Mouse (Mus musculus) lung, embryonic 16.5 days (tissue): ENCODE measurements around the gene Gm10762. TPM values are rescaled to one million over a fixed set of nuclear protein-coding genes. Genes with fewer than 3 reads are reported as not detected.

Source experiments
- ATAC-seq: fragments of 200-750 bp; cut with Nextera tagmentation; 2 replicates; pipeline ENCODE4 v1.8.0; 2017; ENCODE audit warnings: low read depth, mild to moderate bottlenecking, moderate library complexity
- H3K27ac ChIP-seq: fragments of 300-500 bp; sonication (generic); 2 replicates; pipeline ENCODE4 v1.5.1; 2014; ENCODE audit warnings: mild to moderate bottlenecking, control low read depth, low read length
- H3K27me3 ChIP-seq: fragments of 300-500 bp; sonication (generic); 2 replicates; pipeline ENCODE4 v1.6.1; 2014; ENCODE audit warnings: low read depth, low read length, mixed read lengths; ENCODE audit not compliant: control insufficient read depth, insufficient read depth
- H3K36me3 ChIP-seq: fragments of 300-500 bp; sonication (generic); 2 replicates; pipeline ENCODE4 v1.6.1; 2014; ENCODE audit warnings: low read length; ENCODE audit not compliant: control insufficient read depth, insufficient read depth
- H3K4me1 ChIP-seq: fragments of 300-500 bp; sonication (generic); replicated peaks from 2 replicates; pipeline ENCODE4 v1.6.1; 2014; ENCODE audit warnings: low read length, mixed read lengths; ENCODE audit not compliant: control insufficient read depth, insufficient read depth
- H3K4me2 ChIP-seq: fragments of 300-500 bp; sonication (generic); 2 replicates; pipeline ENCODE4 v1.6.1; 2014; ENCODE audit warnings: low read depth, low read length, control low read depth
- H3K4me3 ChIP-seq: fragments of 300-500 bp; sonication (generic); 2 replicates; pipeline ENCODE4 v1.5.1; 2014; ENCODE audit warnings: mild to moderate bottlenecking, low read length, control low read depth
- H3K9ac ChIP-seq: fragments of 300-500 bp; sonication (generic); 2 replicates; pipeline ENCODE4 v1.6.1; 2014; ENCODE audit warnings: low read length, control low read depth
- H3K9me3 ChIP-seq: fragments of 300-500 bp; sonication (generic); 2 replicates; pipeline ENCODE4 v1.6.1; 2016; ENCODE audit warnings: low read length; ENCODE audit not compliant: control insufficient read depth
- WGBS: fragments of 180-500 bp; shearing (Covaris S2); extraction: QIAGEN DNeasy Blood & Tissue Kit; methylation state at CpG from one replicate; pipeline ENCODE4 v1.1.7; 2014; 5-methylcytosine and 5-hydroxymethylcytosine counted together
- polyA plus RNA-seq: library from polyadenylated mRNA; unstranded; fragments of >200 nt; fragmentation: Nextera tagmentation; extraction: Ambion mirVana; gene quantifications from 2 replicates; pipeline ENCODE4 v1.2.1, GENCODE M21; 2015

Gene Gm10762
- polyA plus RNA-seq, 1 experiment from 2014 or later: 13.1 TPM

DNA sequence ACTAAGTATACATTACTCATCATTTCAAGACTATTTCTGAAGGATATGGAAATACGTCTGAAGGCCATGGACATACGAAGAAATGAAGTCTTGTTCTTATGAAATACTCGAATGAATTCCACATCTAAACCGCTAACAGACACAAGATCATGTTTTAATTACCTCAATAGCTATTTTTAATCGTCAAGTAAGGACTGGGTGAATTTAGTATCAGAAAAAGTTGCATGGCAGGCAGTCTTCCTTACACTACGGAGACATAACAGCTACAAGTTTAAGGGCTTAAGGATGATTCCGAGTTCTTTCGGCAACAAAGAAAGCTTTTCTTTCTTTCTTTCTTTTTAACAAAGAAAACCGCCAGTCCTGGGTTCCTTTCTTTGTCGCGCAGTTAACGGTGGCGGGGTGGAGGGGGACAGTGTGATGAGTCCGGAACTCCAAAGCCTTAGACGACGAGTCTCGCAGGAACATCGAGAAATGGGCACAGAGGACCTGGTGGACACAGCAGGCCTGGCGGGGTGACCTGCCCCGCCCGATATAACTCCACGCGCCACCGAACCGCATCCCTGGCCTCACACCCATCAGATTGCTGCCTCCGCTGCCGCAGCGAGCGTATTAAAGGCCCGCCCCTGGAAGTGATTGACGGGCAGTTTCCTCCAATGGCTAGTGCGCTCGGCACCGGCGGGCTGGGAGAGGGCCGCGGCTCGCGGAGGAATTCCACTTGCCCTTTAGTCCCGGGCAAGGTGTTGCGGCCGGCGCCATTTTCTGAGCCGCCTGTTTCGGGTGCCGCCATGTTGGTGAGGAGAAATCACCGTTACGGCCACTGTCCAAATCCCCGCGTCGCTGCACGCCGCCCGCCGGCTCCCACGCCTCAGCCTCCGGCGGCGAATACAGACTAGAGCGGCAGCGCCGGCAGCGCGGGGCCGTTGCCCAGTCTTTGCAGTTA lies 614 bp downstream of the Gm10762 start, which contains the start of gene Zc3h6:
Zc3h6 (plus strand) TSS at position 762 of the 940 bp plus-strand sequence.
- Histone ChIP-seq H3K4me2 (peak within 1 kb of the TSS; percentile 61), H3K4me3 (peak within 1 kb of the TSS; percentile 91), H3K36me3 (no peaks in the 10 kb centered on the region), H3K27me3 (no peaks in the 10 kb centered on the region), H3K4me1 (peaks cover 3% of the 10 kb centered on the region; the same call in 1 of the 2 replicates), H3K9ac (peak within 1 kb of the TSS; percentile 96), H3K9me3 (no peaks in the 10 kb centered on the region), H3K27ac (peak within 1 kb of the TSS; percentile 100)
- under 1% methylated on average over 65 of the region's 65 CpGs for WGBS
- ATAC-seq: peak; percentile 98

- no peak overlapping the region for H3K9ac ChIP-seq
- WGBS: 17% methylated on average over 6 of the region's 6 CpGs
- peak overlapping the region; percentile 38; the same call in 1 of the 2 replicates for H3K4me2 ChIP-seq
- no peak overlapping the region for H3K27ac ChIP-seq
- no peaks in the 10 kb centered on the region for H3K27me3 ChIP-seq
- peaks cover 3% of the 10 kb centered on the region; the same call in 1 of the 2 replicates for H3K4me1 ChIP-seq
- H3K36me3 ChIP-seq: no peaks in the 10 kb centered on the region
- ATAC-seq: no peak
- no peak overlapping the region for H3K4me3 ChIP-seq
- no peaks in the 10 kb centered on the region for H3K9me3 ChIP-seq
Observed at GRCm38 (mm10) chr2:128966236-128966635, 1.3 kb downstream of the Gm10762 start.

DNA sequence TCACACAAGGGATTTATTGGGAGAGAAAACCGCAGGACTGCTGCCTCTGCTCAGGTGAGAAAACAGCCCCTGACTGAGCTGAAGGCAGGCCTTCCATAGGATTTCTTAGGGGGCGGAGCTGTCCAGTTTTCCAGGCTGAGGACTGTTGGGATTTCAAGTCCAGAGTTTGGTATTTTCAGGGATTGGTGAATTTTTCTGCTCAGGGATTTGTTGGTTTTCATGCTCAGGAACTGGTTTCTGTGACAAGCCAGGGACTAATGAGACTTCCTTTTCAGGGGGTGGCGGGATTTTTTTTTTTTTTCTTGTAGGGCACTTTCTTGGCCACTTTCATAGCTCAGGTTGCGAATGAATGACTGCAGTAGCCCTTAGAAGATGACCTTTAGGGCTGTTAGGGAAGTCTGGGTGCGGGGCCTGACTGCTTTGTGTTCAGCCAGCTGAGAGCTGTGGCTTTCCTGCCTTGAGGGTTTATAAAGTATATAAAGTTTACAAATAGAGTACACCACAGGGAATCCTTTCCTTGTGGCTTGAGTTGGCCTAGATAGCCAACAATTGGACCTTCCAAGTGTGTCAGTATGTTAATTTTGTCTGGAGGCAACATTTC lies 1.9 kb downstream of the Gm10762 start:
- ATAC-seq: no peak
- peak overlapping the region; percentile 28; the same call in 1 of the 2 replicates for H3K4me2 ChIP-seq
- H3K27ac ChIP-seq: peak overlapping the region; percentile 28; the same call in 1 of the 2 replicates
- 0 out of 2 replicates have a peak overlapping the region, but pooled peaks have one; percentile 24 for H3K9ac ChIP-seq
- H3K4me3 ChIP-seq: no peak overlapping the region
- no peaks in the 10 kb centered on the region for H3K36me3 ChIP-seq
- peaks cover 3% of the 10 kb centered on the region; the same call in 1 of the 2 replicates for H3K4me1 ChIP-seq
- WGBS: 51% methylated on average over 5 of the region's 5 CpGs
- no peaks in the 10 kb centered on the region for H3K27me3 ChIP-seq
- H3K9me3 ChIP-seq: no peaks in the 10 kb centered on the region

- Histone ChIP-seq H3K4me3 (no peak overlapping the region), H3K27ac (no peak overlapping the region), H3K27me3 (no peaks in the 10 kb centered on the region), H3K4me1 (no peaks in the 10 kb centered on the region), H3K4me2 (no peak overlapping the region), H3K9me3 (no peaks in the 10 kb centered on the region), H3K36me3 (no peaks in the 10 kb centered on the region), H3K9ac (no peak overlapping the region)
- ATAC-seq: no peak
Observed at GRCm38 (mm10) chr2:128954186-128954585, 13.3 kb downstream of the Gm10762 start.

GRCm38 (mm10) chr2:128947962-128948588 lies 19.4 kb downstream of the Gm10762 start:
- H3K9me3 ChIP-seq: no peaks in the 10 kb centered on the region
- no peaks in the 10 kb centered on the region for H3K36me3 ChIP-seq
- no peak overlapping the region for H3K9ac ChIP-seq
- H3K27ac ChIP-seq: no peak overlapping the region
- 28% methylated on average over 6 of the region's 6 CpGs for WGBS
- no peaks in the 10 kb centered on the region for H3K4me1 ChIP-seq
- H3K4me3 ChIP-seq: no peak overlapping the region
- ATAC-seq: no peak
- no peaks in the 10 kb centered on the region for H3K27me3 ChIP-seq
- no peak overlapping the region for H3K4me2 ChIP-seq

- Histone ChIP-seq H3K9me3 (no peaks in the 10 kb centered on the region), H3K4me3 (peak within 1 kb of the TSS; percentile 81), H3K36me3 (no peaks in the 10 kb centered on the region), H3K27ac (peak within 1 kb of the TSS; percentile 90), H3K27me3 (no peaks in the 10 kb centered on the region), H3K4me1 (no peaks in the 10 kb centered on the region), H3K9ac (peak within 1 kb of the TSS; percentile 80), H3K4me2 (peak within 1 kb of the TSS; percentile 84)
- peak; percentile 96 for ATAC-seq
- WGBS: 1% methylated on average over 65 of the region's 65 CpGs
Observed at GRCm38 (mm10) chr2:128943538-128944528, 23.7 kb downstream of the Gm10762 start, which contains the start of gene Zc3h8. Gene Zc3h8 (minus strand): TSS chr2:128944077.

DNA sequence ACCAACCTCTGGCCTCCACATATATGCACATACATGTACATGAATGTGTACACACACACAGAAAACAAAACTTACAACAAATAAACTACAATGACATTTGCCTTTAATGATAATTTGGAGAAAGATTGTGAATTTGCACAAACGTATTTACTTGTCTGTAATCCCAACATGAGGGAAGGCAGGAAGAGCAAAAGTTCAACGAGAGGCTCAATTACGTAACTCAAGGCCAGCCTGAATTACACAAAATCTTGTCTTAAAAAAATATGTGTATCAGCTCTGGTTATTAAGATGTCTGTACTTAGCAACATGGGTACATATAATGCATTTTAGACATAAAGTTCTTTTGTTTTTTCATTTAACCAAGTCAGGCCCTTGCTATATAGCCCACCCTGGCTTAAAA lies 31.3 kb downstream of the Gm10762 start:
- WGBS: 66% methylated on average over 3 of the region's 3 CpGs
- no peak for ATAC-seq

GRCm38 (mm10) chr2:128930704-128931103 lies 36.8 kb downstream of the Gm10762 start:
- ATAC-seq: no peak
- Histone ChIP-seq H3K27me3 (no peaks in the 10 kb centered on the region), H3K9me3 (no peaks in the 10 kb centered on the region), H3K4me3 (no peak overlapping the region), H3K27ac (no peak overlapping the region), H3K4me1 (no peaks in the 10 kb centered on the region), H3K9ac (no peak overlapping the region), H3K4me2 (no peak overlapping the region), H3K36me3 (peaks cover 11% of the 10 kb centered on the region)

More for the DNA sequence above, 31.3 kb downstream of the Gm10762 start:
- Histone ChIP-seq H3K9ac (no peak overlapping the region), H3K4me1 (no peaks in the 10 kb centered on the region), H3K4me3 (no peak overlapping the region), H3K9me3 (no peaks in the 10 kb centered on the region), H3K36me3 (peaks cover 4% of the 10 kb centered on the region; the same call in 1 of the 2 replicates), H3K4me2 (no peak overlapping the region), H3K27ac (no peak overlapping the region), H3K27me3 (no peaks in the 10 kb centered on the region)
